Mouse (Mus musculus): ENCODE results near the gene Ciapin1.

GRCm38 (mm10) chr8:94803551-94803950 lies 34.6 kb downstream of the Ciapin1 start:
- TF ChIP-seq GATA1 (IDR thresholded peaks at IDR 0.05; ENCODE audit: low read length) (no peak), TAL1 (IDR thresholded peaks at IDR 0.05; ENCODE audit: low read length) (no peak)

All from erythroblast, embryonic 14.5 days (primary cell).